Mouse (Mus musculus) heart, adult 18-20 months (tissue): ENCODE data around the gene Styxl1. TPM values are rescaled to one million over a fixed set of nuclear protein-coding genes. Genes with fewer than 3 reads are reported as not detected.

Source experiments
- DNase-seq, 2 experiments: peaks; one replicate each; pipeline ENCODE4 v3.0.0; 2021 to 2022; ENCODE audit warnings: mixed read lengths in 1 of 2
- long read RNA-seq, 2 experiments: library from polyadenylated mRNA; stranded (forward); transcript quantifications; one replicate each; pipeline ENCODE4 v2.0.0; 2021
- total RNA-seq, 2 experiments: library from RNA; stranded (reverse); gene quantifications; 2 replicates each; pipeline ENCODE4 v1.2.3; 2021

Gene Styxl1
- not detected for total RNA-seq
- long read RNA-seq, experiment 1: 0 reads
- long read RNA-seq, experiment 2: 0 reads

DNA sequence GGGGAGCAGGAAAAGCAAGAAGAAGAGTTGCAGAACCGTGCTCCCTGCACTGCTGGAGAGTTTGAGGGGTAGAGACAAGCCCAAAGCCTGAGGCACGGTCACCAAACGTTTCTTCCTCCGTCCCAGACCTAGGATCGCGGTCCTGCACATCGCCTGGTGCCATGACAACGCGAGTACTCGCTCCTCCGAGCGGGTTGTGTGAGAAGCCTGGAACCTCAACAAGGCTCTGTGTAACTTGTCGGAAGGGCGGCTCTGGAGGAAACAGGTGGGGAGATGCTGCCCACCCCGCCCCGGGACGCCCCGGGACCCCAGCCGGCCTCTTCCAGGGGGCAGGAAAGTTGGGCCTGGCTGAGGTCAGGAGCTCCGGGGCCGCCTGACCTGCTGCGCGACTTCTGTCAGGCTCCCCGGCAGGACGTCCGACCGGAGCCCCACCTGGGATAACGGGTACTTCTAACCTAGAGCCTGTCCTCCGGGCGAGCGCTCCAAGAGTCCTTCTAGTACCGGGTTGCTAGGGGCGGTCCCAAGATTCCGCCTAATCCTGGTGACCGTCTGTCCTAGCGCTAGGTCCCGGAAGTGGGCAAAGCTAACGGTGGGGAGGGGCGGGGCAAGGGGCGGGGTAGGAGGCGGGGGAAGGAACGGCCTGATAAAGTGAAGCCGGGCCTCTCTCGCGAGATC lies at the start of gene Styxl1:
Gene Styxl1, minus strand, starts transcription at position 590 of the 675 bp plus-strand sequence.
- no peak for DNase-seq

DNA sequence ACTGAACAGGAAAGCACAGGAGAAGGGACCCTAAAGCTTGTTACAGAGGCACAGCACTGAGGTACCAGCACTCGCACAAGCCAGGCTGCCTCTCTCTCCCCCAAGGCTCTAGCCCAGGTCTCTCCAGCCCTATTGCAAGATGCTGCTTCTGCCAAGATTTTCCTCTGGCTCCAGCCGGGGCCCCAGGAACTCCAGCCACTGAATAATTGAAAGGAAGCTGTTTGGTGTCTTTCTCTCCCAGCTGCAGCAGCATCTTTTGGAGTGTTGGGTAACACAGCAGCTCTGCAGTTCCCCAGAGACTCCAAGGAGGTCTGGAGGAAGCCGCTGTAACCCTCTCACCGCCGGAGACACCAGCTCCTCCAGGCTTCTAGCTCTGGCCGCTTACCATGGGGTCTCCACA lies 48.0 kb upstream of the Styxl1 start:
- DNase-seq: no peak

DNA sequence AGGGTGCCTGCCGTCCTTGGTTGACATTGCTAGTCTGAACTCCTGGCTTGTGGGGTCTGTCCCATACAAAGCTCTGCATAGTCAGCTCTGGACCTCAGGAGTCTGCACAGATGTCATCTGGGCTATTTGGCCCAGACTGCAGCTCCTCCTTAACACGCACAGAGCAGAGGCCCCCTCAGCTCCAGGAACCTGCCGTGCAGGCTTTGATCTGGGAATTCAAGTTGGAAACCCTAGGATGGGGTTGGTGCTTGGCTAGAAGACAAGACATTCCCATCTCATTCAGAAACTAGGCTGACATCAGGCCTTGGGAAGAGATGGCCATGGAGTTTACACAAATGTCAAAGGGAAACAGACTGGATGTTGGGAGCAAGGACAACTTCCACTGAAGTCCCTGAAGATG lies 46.3 kb upstream of the Styxl1 start:
- DNase-seq: no peak

DNA sequence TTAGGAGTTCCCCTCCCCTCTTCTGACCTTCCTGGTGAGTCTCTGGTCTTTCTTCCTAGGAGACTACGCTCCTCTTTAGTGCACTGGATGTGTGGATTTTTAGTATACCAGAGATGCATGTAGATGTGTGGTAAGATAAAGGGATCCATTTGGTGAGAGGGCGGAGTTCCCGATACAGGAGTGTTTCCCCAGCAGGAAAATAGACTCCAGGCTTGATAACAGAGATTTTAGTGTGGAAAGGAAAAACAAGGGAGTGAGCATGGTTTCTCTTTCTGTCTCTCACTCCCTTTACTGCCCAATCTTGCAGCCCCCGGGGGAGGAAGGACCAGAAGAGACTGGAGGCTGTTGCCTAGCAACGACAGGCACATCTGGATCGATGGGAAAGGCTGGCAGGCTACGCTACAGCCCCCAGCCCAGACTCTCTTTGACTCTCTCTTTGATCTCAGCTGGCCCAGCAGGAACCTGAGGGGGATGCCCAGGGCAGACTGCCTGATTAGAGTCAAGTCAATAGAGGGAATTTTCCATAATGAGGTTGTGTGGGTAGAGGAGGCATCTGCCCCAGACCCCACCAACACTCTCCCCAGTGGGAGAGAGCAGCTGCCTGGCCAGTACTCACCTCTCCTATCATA lies 44.2 kb upstream of the Styxl1 start:
- no peak for DNase-seq

DNA sequence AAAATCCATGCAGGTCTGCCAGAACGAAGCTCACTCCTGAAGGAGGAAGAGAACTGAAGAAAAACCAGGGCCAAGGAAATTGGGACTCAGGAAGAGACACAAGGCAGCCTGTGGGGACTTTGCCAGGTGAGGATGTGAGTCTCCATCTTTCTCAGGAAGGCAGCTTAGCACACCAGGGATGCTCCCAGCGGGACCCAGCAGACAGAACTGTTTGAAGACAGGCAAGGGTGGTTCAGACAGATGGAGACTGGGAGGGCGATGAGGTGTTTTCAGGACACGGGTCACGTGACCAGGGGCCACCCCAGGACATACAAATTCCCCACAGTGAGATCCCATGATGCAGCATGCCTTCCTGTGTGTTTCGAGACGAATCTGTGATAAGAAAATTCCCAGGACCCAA lies 40.3 kb upstream of the Styxl1 start:
- no peak for DNase-seq

DNA sequence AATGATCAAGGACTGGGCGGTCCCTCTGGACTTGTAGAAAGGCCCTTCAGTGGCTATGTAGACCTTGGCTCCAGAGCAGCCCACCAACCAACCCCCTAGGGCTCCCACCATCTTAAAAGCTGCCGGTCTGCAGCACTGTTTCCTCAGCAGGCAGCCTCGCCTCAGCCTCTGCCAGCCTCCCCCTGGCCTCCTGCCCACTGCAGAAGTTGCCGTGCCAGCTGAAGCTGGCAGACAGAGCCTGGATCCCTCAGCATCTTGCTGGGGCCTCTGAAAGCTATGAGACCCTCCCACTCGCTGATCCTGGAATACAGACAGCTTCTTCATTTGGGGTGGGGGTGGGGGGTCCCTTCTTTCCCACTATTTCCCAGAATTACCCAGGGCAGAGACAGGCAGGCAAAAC lies 34.8 kb upstream of the Styxl1 start:
- no peak for DNase-seq

DNA sequence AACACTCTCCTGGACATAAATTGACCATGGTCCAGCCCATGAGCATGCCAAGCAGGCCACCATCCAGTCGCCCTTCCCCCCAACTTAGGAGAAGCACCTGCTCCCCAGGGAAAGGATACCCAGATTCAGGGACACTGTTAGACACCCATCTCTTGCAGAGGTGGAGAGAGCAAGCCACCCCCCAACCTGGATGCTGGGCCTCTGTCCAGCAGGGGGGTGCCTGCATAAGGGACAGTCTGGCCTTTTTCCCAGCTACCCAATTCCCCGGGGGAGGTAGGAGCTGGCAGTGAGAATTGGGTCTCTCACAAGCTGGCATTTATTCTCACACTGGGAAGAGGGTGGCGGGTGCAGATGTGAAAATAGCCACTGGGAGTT lies 29.1 kb upstream of the Styxl1 start:
- no peak for DNase-seq

DNA sequence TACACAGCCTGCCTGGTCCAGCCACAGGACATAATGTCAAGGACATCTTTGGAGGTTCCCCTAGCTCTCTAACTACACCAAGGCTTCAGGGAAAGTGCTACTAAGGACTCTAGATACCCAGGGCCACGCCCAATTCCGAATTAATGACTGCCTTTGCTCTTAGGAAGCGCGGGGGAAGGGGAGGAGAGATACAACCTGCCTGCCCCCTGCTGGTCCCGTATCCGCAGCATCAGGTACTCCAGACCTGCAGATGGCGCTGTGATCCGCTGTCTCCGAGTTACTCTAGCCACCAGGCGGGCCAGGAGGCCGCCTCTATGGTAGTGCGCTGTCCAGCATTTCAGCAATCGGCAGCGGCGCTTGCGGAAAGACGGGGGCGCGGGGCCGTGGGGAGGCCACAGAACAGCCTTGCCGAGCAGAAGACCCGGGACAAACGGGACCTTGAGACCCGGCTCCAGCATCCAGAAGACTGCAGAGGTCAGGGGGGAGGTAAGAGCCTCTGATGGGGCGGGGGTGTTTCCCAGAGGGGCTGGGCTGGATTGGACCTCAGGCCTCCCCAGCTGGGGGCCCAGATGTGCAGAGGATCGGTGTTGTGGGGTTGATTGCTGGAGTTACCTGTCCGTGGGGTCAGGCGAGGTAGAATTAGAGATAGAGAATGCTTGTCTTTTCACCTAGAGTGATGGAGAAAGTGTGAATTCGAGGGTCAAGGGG lies 28.5 kb upstream of the Styxl1 start, which contains the start of gene Srrm3:
Gene Srrm3, plus strand, starts transcription at position 336 of the 708 bp plus-strand sequence.
- peak; percentile 85 to 95 for DNase-seq

DNA sequence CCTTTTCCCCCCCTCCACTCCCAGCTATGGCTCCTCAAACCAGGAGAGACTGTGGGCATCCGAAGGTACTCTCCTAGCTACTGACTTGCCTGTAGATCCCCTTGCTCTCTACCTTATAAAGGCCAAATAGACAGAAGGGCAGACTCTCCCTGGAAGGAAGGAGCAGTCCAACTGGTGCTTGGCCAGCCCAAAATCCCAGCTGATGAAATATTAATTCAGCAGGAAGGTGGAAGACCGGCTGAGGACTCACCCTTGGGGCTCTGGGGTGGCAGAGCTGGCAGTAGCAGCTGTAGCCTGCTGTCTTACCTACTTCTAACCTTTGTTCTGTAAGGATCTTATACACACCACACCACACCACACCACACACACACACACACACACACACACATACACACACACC lies 26.6 kb upstream of the Styxl1 start:
- DNase-seq: no peak

DNA sequence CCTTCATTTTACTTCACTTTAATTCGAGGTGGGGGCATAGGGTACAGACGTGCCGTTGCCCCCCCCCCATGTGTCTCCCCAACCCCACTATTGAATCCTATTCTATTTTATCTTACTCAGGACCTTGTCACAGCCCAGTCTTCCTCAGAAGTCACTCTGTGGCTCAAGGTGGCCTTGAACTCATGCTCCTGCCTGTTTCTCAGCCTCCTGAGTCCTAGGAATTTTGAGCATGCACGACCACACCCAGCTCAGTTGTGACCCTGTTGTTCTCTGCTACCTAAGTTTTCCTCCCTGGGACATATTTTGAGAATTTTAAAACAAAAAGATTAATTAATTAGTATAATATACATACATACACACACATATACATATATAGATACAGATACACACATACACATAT lies 25.5 kb upstream of the Styxl1 start:
- no peak for DNase-seq

DNA sequence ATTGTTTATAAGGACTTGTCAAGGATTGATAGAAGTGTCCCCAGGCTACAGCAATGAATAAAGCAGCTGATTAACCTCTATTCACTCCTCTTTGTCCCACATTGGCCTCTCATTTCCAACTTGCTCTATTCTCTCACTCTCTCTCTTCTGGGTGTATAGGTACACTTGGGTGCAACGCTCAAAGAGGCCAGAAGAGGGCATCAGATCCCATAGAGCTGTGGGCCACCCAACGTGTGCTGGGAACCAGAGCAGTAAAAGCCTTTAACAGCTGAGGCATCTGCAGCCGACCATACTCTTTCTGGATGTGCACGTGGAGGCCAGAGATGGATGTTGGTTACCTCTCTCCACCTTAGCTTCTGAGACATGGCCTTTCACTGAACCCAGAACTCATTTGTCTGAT lies 24.9 kb upstream of the Styxl1 start:
- DNase-seq: no peak

DNA sequence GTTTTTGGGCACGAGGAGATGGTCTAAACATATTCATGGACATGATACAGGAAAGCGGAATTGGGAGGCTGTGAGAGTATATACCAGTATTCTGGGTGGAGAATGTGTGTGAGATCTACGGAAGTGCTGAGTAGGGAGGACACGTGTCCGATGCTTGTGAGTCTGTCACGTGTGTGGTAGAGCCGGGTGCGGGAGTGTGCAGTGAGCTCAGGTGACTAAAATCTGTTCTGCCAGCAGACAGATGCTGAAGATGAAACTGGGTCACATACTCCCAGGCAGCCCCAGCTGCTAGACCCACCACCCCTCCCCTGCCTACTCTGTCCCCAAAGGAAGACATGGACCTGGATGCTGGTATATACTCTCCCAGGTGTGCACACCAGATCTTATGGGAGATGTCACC lies 24.5 kb upstream of the Styxl1 start:
- DNase-seq: no peak

DNA sequence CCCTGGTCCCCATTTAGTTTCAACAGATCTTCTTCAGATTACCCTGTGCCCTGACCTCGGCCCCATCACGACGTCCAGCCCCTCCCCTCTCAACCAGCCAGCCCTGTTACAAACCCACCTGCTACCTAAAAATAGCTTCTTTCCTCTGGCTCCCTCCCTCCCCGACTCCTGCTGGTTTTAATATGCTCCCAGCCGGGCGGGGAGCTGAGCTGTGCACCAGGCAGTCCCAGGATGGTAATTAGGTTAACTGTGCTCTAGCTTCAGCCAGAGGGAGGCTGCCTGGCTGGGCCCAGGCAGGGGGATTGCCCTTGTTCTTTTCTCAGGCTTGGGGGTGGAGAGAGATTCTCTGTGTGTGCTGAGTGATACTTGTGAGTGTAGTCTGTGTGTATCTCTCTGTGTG lies 22.7 kb upstream of the Styxl1 start:
- DNase-seq: no peak

DNA sequence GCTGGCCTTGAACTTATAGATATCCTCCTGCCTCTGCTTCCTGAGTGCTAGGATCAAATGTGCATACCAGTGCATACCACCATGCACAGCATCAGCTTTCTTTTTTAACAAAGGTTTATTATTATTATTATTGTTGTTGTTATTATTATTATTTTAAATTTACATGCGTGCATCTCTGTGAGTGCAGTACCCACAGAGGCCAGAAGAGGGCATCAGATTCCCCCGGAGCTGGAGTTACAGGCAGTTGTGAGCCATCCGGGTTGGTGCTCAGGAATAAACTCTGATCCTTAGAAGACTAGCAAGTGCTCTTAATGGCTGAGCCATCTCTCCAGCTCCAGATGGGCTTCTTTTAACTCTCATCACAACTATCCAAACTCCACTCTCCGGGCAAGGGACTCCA lies 21.6 kb upstream of the Styxl1 start:
- DNase-seq: no peak

DNA sequence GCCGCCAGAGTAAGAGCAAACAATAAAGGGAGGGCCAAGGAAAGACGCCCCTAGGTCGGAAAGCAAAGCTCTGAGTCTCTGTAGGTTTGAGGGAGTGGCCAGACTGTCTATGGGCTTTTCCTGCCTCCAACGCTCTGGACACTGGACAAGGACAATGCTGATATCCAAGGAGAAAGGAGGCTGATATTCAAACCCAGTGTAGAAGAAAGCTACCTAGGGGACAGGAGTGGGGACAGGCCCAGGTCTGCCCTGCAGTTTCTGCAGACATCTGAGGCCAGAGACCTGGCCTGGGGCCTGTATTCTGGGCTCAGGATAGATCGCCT lies 16.6 kb upstream of the Styxl1 start:
- no peak for DNase-seq

DNA sequence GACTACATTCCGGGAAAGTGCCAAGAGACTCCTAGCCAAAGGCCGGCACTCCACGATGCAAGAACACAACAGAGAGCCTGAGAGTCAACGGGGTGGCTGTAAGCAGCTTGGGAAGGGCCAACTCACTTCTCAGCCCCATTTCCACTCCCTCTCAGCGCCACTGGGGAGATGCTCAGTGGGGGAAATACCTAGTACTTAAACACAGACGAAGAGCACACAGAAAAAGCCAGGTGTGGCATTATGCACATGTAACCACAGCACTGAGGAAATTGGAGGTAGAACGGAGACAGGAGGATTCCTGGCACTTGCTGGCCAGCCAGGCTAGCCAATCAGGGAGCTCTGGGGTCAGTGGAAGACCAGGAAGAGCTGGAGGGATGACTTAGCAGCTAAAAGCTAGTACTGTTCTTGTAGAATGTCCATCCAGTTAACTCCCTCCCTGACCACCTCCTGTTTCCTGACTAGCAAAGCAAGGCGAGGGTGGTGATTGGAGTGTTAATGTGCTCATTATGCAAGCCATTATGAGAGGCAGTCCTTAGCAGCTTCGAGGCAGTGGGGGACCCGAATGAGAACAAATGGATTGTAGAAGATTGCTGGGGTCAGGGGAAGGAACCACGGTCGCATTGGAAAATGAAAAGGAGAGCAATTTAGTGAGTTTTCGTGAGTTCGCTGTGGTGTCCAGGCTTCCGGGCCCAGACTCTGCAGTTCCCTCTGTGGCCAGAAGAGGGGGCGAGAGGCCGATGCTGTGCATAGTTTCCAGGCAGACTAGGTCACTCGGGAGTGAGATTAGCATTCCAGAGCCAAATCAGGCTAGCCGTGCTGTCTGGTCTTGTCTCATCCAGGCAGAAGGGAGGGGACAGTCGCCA lies 16.0 kb upstream of the Styxl1 start:
- DNase-seq: peak; percentile 86 to 95

DNA sequence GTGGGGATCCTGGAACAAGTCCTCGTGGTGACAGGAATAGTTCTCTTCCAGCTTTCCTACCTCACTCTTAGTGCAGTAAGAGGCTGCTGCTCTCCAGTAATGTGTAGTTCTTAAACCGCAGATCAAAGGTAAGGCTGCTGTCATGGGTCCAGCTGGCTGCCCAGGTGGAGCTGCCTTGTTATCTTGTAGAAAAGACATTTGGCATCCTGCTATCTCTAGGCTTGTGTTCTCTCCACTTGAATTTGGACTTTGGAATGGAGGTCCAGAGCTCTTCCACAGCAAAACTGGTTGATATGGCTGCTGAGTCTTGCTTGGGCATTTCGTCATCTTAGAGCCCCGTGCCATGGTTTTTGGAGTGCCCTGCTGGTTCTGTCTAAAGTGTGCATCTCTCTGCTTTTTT lies 4.7 kb upstream of the Styxl1 start:
- DNase-seq: no peak

DNA sequence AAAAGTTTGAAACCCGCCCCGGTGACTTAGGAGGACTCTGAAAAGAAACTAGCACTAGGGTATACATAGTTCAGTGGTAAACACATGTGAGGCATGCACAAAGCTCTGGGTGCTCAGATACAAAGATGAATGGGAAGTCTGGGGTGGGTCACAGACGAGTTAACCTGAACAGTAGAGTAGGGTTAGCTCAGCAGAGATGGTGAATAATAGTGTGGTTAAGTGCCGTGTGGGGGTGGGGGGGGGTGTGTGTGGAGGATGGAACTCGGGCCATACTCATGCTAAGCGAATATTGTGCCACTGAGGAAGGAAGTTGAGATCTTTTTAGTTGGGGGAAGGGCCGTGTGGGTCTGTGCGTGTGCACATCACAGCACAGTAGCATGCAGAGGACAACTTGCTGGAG lies 2.1 kb upstream of the Styxl1 start:
- DNase-seq: no peak

DNA sequence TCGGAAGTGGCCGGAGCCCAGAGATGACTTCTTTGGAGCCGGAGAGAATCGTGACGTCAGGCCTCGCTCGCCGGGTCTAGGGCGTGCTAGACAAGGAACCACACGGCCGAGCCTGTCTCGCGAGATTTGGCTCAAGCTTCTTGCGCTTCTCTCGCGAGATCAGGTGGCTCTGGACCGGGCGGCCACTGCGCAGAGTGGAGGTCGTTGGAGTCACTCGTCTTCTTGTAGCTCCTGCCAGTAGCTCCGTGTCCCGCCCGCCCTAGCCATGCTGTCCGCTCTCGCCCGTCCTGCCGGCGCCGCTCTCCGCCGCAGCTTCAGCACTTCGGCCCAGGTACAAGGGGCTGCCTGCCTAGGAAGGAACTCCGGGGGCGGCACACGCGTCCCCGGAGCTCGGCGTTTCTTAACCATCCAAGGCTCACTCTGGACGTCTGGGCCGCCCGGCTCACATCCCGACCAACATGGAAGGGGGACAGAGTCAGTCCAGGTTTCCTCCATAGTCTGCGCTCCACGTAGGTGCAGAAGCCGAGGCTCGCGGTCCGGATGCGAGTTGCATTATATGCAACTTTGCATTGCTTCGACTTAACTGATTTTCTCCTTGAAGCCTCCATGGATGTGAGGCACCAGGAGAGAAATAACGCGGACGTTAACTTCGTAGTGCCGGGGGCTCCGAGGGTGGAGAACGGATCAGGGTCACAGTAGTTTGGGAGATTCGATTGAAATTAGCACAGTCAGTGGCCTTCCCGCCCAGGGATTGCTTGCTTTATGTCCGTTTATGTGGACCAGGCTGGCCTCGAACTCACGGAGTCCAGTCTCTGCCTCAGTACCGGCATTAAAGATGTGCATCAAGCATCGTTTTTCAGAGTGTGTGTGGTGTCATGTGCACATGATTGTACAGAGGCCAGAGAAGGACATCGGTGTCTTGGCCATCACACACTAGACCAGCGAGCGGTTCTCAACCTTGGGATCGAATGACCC lies 573 bp upstream of the Styxl1 start, which contains the start of gene Mdh2:
Gene Mdh2, plus strand, starts transcription at position 10 of the 975 bp plus-strand sequence.
- peak; percentile 99 to 100 for DNase-seq

DNA sequence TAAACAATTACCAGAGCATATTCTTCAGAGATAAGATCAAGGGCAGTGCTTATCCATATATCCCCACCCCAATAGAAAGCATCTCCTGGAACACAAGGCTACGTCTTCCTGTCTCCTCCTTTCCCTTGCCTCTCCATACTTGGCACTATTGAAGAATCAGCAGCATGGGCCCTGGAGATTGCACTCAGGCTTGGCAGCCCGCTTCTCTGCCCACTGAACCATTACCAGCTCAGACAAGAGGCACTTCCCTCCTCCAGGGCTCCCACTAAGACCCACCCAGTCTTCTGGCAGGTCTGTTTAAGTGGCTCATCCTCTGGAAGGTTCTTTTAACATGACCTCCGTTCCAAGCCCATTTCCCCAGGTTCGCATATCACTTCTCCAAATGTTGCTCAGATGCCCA lies 1.6 kb downstream of the Styxl1 start:
- DNase-seq: no peak

DNA sequence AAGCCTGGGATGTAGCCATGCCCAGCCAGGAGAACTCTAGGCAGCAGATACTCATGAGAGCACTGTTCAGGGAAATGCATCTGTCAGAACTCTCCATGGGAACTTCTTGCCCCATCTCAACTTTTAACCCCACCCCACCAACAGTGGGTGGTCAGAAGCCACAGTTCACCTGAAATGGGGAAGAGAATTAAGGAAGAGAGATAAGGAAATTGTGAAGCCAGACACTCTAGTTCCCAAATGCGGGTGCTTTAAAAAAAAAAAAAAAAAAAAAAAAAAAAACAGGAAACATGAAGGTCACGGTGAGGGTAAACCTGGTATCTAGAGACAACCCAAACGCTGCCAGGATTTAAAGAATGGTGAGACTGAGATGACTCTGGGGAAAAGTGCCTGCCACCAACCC lies 5.7 kb downstream of the Styxl1 start:
- DNase-seq: no peak
